Mouse (Mus musculus): ENCODE results near the gene Rassf2. TPM values are rescaled to one million over a fixed set of nuclear protein-coding genes. Genes with fewer than 3 reads are reported as not detected.

Rassf2 gene
- polyA plus RNA-seq, 1 experiment from 2014 or later = 9.9 TPM

DNA sequence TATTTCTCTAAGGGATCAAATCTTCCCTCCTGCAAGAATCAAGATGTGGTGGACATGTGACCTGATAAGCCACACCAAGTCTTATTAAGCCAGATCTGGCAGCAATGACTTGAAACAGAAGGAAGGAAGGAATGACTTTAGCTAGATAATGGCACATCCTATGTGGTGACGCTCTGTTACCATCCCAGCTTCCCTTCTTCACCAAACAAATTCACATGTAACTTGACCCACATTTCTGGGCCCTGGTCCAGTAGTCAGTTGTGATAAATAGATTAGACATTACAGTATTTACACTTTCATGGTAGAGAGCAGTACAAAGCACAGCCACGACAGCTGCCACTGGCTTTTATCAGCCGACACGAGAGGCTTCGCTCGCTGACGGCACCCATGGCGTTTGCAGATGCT lies 25.3 kb upstream of the Rassf2 start:
- Histone ChIP-seq H3K36me3 (ENCODE audit: control insufficient read depth, insufficient read depth, low read length) (peaks cover 18% of the 10 kb centered on the region), H3K4me2 (replicated peaks; ENCODE audit: low read depth, low read length) (no peak overlapping the region), H3K4me3 (ENCODE audit: low read length) (no peak overlapping the region), H3K27me3 (ENCODE audit: control insufficient read depth, insufficient read depth, low read length) (no peaks in the 10 kb centered on the region), H3K9ac (ENCODE audit: low read depth, low read length) (no peak overlapping the region), H3K27ac (ENCODE audit: low read depth, low read length) (no peak overlapping the region), H3K4me1 (ENCODE audit: control insufficient read depth, insufficient read depth, low read length) (no peaks in the 10 kb centered on the region), H3K9me3 (ENCODE audit: control insufficient read depth, low read length) (no peaks in the 10 kb centered on the region)
- 80% methylated on average over 8 of the region's 8 CpGs for WGBS
- ATAC-seq (ENCODE audit: low FRiP score, low TSS enrichment) = no peak

DNA sequence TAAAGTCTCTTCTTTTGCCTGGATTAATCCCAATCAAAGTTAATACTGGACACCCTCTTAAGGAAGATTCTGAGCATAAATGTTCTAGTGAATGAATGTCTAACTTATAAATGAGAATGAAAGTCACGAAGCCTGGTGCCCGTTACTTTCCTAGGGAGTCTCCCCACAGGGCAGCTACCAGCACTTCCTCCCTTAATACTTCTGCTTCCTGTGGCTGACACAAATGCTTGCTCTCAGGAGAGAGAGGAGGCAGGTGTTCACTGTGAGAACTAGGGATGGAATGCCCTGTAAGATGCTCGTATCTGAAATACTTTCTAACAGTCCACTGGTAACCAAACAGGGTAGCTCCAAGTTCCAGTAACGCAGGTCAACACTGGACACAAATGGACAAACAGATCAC lies 23.8 kb upstream of the Rassf2 start:
- no peak for ATAC-seq (ENCODE audit: low FRiP score, low TSS enrichment)
- Histone ChIP-seq H3K4me2 (replicated peaks; ENCODE audit: low read depth, low read length) (no peak overlapping the region), H3K36me3 (ENCODE audit: control insufficient read depth, insufficient read depth, low read length) (peaks cover 18% of the 10 kb centered on the region), H3K27ac (ENCODE audit: low read depth, low read length) (no peak overlapping the region), H3K27me3 (ENCODE audit: control insufficient read depth, insufficient read depth, low read length) (no peaks in the 10 kb centered on the region), H3K9ac (ENCODE audit: low read depth, low read length) (no peak overlapping the region), H3K9me3 (ENCODE audit: control insufficient read depth, low read length) (no peaks in the 10 kb centered on the region), H3K4me3 (ENCODE audit: low read length) (no peak overlapping the region), H3K4me1 (ENCODE audit: control insufficient read depth, insufficient read depth, low read length) (no peaks in the 10 kb centered on the region)
- WGBS = 85% methylated on average over 4 of the region's 4 CpGs

DNA sequence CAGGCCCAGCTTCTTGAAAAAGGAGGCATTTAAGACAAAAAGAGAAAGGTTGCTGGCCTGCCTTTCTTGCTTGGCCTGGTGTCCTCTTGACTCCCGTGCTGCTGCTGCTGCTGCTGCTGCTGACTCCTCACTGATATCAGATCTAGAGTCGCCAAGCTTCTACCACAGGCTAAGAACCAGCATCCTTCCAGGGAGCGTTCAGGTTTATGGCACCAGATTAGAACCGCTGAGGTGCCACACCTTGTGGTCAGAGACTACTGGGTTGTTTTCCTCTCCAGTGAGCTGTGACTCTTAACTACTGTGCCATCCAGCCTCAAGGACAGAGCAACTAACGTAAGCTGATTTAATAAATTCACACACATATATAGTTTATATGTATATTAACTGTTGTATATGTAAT lies 21.7 kb upstream of the Rassf2 start:
- Histone ChIP-seq H3K9me3 (ENCODE audit: control insufficient read depth, low read length) (no peaks in the 10 kb centered on the region), H3K27me3 (ENCODE audit: control insufficient read depth, insufficient read depth, low read length) (no peaks in the 10 kb centered on the region), H3K4me3 (ENCODE audit: low read length) (no peak overlapping the region), H3K36me3 (ENCODE audit: control insufficient read depth, insufficient read depth, low read length) (peaks cover 13% of the 10 kb centered on the region), H3K27ac (ENCODE audit: low read depth, low read length) (no peak overlapping the region), H3K4me1 (ENCODE audit: control insufficient read depth, insufficient read depth, low read length) (no peaks in the 10 kb centered on the region), H3K9ac (ENCODE audit: low read depth, low read length) (no peak overlapping the region), H3K4me2 (replicated peaks; ENCODE audit: low read depth, low read length) (no peak overlapping the region)
- 46% methylated on average over 5 of the region's 5 CpGs for whole genome bisulfite sequencing
- ATAC-seq (ENCODE audit: low FRiP score, low TSS enrichment) = no peak

DNA sequence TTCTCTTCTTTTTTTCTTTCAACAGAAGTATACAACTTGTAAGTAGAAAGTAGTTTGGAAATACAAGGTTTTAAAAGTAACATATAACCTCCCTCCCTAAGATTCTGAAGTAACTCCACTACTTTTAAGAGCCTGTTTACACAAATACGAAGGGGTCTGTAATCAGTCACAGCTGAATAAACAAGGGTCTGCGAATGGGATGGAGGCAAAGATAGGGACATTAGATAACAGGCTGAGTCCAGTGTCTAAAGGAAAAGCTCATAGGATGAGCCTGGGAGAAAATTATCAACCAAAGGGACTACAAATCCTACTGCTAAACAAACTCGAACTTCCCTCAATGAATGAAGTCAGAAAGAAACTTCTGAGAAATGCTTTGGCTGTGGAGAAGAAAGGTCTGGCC lies 19.9 kb upstream of the Rassf2 start:
- Histone ChIP-seq H3K4me1 (ENCODE audit: control insufficient read depth, insufficient read depth, low read length) (no peaks in the 10 kb centered on the region), H3K27ac (ENCODE audit: low read depth, low read length) (no peak overlapping the region), H3K36me3 (ENCODE audit: control insufficient read depth, insufficient read depth, low read length) (peaks cover under 1% of the 10 kb centered on the region; the same call in 1 of the 2 replicates), H3K4me2 (replicated peaks; ENCODE audit: low read depth, low read length) (no peak overlapping the region), H3K27me3 (ENCODE audit: control insufficient read depth, insufficient read depth, low read length) (no peaks in the 10 kb centered on the region), H3K9me3 (ENCODE audit: control insufficient read depth, low read length) (no peaks in the 10 kb centered on the region), H3K4me3 (ENCODE audit: low read length) (no peak overlapping the region), H3K9ac (ENCODE audit: low read depth, low read length) (no peak overlapping the region)
- WGBS = 7% methylated on average over 3 of the region's 3 CpGs
- ATAC-seq (ENCODE audit: low FRiP score, low TSS enrichment) = no peak

DNA sequence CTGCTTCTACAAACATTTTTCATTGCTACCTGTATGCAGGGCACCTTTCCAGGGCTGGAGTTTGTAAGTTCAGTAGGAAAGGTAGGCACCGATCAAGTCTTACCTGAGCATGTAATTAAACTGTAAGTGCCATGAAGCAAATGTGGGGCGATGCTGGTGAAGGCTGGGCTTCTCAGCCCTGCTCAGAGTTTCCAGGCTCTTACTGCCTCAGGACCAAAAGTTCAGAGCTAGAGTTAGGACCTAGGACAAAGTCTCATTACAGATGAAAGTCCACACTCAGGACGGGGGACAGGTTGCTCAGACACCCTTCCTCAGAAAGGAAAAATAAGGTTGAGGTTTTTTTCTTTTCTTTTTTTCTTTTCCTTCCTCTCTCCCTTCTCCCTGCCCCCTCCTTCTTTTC lies 19.4 kb upstream of the Rassf2 start:
- Histone ChIP-seq H3K27me3 (ENCODE audit: control insufficient read depth, insufficient read depth, low read length) (no peaks in the 10 kb centered on the region), H3K4me2 (replicated peaks; ENCODE audit: low read depth, low read length) (no peak overlapping the region), H3K4me1 (ENCODE audit: control insufficient read depth, insufficient read depth, low read length) (no peaks in the 10 kb centered on the region), H3K4me3 (ENCODE audit: low read length) (no peak overlapping the region), H3K36me3 (ENCODE audit: control insufficient read depth, insufficient read depth, low read length) (no peaks in the 10 kb centered on the region), H3K9me3 (ENCODE audit: control insufficient read depth, low read length) (no peaks in the 10 kb centered on the region), H3K27ac (ENCODE audit: low read depth, low read length) (no peak overlapping the region), H3K9ac (ENCODE audit: low read depth, low read length) (no peak overlapping the region)
- ATAC-seq (ENCODE audit: low FRiP score, low TSS enrichment) = no peak
- 69% methylated on average over 3 of the region's 3 CpGs for WGBS

DNA sequence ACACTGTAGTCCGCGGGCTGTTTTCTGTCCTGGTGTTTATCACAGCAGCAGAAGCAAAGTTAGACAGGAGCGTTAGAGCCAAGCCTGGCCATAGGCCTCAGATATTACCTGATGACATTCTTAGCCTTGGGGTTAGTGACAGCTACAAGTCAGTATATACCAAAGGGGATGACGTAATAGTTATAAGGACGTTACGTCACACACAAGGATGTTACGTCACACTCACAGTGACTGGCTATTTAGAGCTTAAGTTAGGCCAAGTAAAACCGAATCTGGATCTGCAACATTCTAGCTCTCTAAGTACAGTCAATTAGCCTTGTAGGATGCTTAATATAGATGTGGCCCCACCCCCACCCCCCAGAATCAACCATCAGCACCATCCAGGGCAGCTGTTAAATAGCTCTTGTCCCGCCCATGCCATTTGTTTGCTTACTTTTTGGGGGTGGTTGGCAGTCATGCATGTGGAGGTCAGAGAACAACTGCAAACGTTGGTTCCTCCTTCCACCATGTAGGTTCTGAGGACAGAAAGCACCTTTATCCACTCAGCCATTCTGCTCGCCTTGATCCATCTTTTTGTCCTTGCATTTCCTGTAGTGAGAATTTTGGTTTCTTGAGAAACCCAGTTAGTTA lies 18.2 kb upstream of the Rassf2 start:
- H3K4me2 ChIP-seq (replicated peaks; ENCODE audit: low read depth, low read length) = no peak overlapping the region
- no peaks in the 10 kb centered on the region for H3K4me1 ChIP-seq (ENCODE audit: control insufficient read depth, insufficient read depth, low read length)
- H3K36me3 ChIP-seq (ENCODE audit: control insufficient read depth, insufficient read depth, low read length) = no peaks in the 10 kb centered on the region
- H3K27me3 ChIP-seq (ENCODE audit: control insufficient read depth, insufficient read depth, low read length) = no peaks in the 10 kb centered on the region
- no peak overlapping the region for H3K9ac ChIP-seq (ENCODE audit: low read depth, low read length)
- no peaks in the 10 kb centered on the region for H3K9me3 ChIP-seq (ENCODE audit: control insufficient read depth, low read length)
- no peak overlapping the region for H3K4me3 ChIP-seq (ENCODE audit: low read length)
- no peak for ATAC-seq (ENCODE audit: low FRiP score, low TSS enrichment)
- 80% methylated on average over 11 of the region's 11 CpGs for WGBS
- no peak overlapping the region for H3K27ac ChIP-seq (ENCODE audit: low read depth, low read length)

DNA sequence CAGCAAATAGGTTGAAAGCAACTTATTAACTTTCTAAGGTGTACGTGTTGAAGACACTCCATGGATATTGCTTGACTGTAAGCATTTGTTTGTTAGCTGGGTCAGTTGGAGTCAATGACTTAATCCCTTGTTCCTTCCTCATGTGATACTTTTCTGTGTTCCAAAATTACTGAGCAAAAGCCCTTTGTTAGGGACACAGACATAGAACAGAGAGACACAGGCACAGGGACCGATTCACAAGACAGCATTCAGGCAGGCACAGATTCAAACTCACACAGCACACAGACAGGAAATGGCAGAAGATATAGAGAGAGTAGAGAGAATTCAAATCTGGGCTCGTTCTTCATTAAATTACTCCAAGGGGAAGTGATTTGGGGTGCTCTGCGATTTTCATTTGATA lies 17.3 kb upstream of the Rassf2 start:
- 89% methylated on average over 4 of the region's 4 CpGs for WGBS
- Histone ChIP-seq H3K4me2 (replicated peaks; ENCODE audit: low read depth, low read length) (no peak overlapping the region), H3K4me1 (ENCODE audit: control insufficient read depth, insufficient read depth, low read length) (no peaks in the 10 kb centered on the region), H3K4me3 (ENCODE audit: low read length) (no peak overlapping the region), H3K9ac (ENCODE audit: low read depth, low read length) (no peak overlapping the region), H3K27ac (ENCODE audit: low read depth, low read length) (no peak overlapping the region), H3K27me3 (ENCODE audit: control insufficient read depth, insufficient read depth, low read length) (no peaks in the 10 kb centered on the region), H3K9me3 (ENCODE audit: control insufficient read depth, low read length) (no peaks in the 10 kb centered on the region), H3K36me3 (ENCODE audit: control insufficient read depth, insufficient read depth, low read length) (no peaks in the 10 kb centered on the region)
- ATAC-seq (ENCODE audit: low FRiP score, low TSS enrichment) = no peak

DNA sequence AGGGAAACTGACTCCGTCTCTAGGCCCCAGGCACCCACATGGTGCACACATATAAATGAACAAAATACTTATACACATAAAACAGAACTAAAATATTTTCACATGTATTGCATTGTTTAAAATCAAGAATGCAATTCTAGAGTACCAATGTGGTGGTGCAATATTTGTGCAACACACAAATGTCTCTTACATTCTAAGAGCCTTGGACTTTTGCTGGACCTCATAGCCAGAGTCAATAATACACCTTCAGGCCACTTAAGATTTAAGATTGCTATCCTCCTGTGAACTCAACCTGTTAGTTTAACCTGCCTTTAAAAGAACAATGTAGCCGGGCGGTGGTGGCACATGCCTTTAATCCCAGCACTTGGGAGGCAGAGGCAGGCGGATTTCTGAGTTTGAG lies 16.6 kb upstream of the Rassf2 start:
- Histone ChIP-seq H3K4me2 (replicated peaks; ENCODE audit: low read depth, low read length) (no peak overlapping the region), H3K27me3 (ENCODE audit: control insufficient read depth, insufficient read depth, low read length) (no peaks in the 10 kb centered on the region), H3K9ac (ENCODE audit: low read depth, low read length) (no peak overlapping the region), H3K4me3 (ENCODE audit: low read length) (no peak overlapping the region), H3K4me1 (ENCODE audit: control insufficient read depth, insufficient read depth, low read length) (no peaks in the 10 kb centered on the region), H3K27ac (ENCODE audit: low read depth, low read length) (no peak overlapping the region), H3K36me3 (ENCODE audit: control insufficient read depth, insufficient read depth, low read length) (no peaks in the 10 kb centered on the region), H3K9me3 (ENCODE audit: control insufficient read depth, low read length) (no peaks in the 10 kb centered on the region)
- ATAC-seq (ENCODE audit: low FRiP score, low TSS enrichment) = no peak
- 94% methylated on average over 4 of the region's 4 CpGs for WGBS

DNA sequence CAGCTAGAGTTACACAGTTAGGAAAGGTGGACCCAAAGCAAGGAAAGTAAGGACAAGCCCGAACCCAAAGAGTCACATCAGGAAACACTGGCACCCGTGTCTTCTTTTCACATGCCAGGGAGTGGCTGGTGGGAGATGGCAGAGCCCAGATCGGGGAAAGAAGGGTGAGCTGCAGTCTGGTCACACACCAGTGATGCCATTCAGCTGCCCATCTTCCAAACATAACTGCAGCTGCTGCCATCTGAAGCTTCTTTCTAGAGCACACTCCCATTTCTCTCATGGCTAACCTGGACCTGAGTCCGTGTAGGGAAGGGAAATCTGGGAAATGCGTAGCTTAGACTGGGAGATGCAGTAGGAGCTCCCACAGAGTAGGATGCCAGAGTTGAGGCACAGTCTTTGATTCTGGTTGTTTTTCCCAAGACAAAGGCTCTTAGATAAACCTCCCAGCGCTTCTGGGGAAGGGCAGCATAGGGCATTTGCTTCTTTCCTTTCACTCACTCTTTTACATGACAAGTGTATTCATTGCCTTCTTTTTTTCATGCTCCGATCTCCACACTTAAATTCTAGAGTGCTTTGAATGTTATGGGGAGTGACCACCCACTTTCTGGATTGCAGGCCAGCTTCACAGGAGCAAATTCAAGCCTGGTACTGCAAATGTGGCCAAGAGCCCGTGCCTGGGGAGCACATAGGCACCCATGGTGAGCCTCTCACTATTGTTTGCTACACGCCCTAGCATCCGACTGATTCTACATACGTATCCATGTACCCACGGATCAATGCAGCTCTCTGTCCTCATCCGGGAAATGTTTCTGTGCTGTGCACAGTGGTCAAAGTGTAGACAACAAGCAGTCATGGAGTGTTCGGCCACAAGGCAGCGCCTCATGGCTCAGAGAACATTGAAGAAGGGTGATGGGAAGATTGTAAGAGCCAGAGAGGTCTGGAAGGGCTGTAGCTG lies 14.5 kb upstream of the Rassf2 start:
- no peak overlapping the region for H3K27ac ChIP-seq (ENCODE audit: low read depth, low read length)

More for the DNA sequence above, 14.5 kb upstream of the Rassf2 start:
- Histone ChIP-seq H3K27me3 (ENCODE audit: control insufficient read depth, insufficient read depth, low read length) (no peaks in the 10 kb centered on the region), H3K9me3 (ENCODE audit: control insufficient read depth, low read length) (no peaks in the 10 kb centered on the region), H3K4me1 (ENCODE audit: control insufficient read depth, insufficient read depth, low read length) (no peaks in the 10 kb centered on the region), H3K36me3 (ENCODE audit: control insufficient read depth, insufficient read depth, low read length) (no peaks in the 10 kb centered on the region), H3K4me3 (ENCODE audit: low read length) (no peak overlapping the region), H3K4me2 (replicated peaks; ENCODE audit: low read depth, low read length) (no peak overlapping the region), H3K9ac (ENCODE audit: low read depth, low read length) (no peak overlapping the region)
- ATAC-seq (ENCODE audit: low FRiP score, low TSS enrichment) = no peak
- WGBS = 82% methylated on average over 15 of the region's 15 CpGs
